Mouse (Mus musculus): ENCODE measurements at regions not wholly inside any gene's neighbourhood (a gene's known extent, or its start where the extent isn't known, plus 50 kb on each side); places are given as distances from the start of the nearest gene placed in this dataset.
A peak's percentile ranks its signal among the peaks of the same experiment; 100 is the strongest.
"Not testable (repeated sequence)": the region's sequence is repeated elsewhere in the genome, so short reads cannot be mapped to it uniquely, and the experiment has no call there.

DNA sequence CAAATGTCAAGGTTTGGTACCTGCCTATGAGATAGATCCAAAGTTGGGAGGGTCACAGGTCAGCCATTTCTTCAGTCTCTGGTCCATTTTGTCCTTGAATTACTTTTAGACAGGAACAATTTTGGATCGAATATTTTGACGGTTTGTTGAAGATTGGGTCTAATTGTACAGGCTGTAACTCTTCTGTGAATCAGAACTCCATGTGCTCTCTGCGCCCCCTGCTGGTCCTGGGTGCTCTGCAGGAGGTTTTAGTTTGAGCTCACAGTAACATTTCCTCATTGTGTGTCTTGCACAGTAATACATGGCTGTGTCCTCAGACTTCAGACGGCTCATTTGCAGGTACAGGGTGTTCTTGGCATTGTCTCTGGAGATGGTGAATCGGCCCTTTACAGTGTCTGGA is 158.1 kb downstream of the Adam6a start:
- DNase-seq (ENCODE audit: low read depth, low spot score): not testable (repeated sequence)

DNA sequence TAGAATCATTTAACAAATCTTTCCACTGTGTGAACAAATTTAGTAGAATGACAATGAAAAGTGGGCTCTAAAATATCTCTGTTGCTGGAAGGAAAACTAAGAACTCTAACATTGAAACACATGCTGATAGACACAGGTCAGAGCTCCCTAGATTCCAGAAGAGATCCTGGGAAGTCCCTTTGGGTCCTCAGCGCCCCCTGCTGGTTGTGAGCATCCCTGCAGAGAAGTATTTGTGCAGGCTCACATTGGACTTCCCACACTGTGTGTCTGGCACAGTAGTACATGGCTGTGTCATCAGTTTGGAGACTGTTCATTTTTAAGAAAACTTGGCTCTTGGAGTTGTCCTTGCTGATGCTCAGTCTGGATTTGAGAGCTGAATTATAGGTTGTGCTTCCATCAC is 172.7 kb downstream of the Adam6a start:
- peak; percentile 51 for DNase-seq (ENCODE audit: low read depth, low spot score)

GRCm38 (mm10) chr12:113735847-113736246 is 192.1 kb downstream of the Adam6a start:
- no peak for DNase-seq (ENCODE audit: low read depth, low spot score)

- DNase-seq (ENCODE audit: low read depth, low spot score): no peak
Observed at GRCm38 (mm10) chr12:113746277-113746676, 202.6 kb downstream of the Adam6a start.

DNA sequence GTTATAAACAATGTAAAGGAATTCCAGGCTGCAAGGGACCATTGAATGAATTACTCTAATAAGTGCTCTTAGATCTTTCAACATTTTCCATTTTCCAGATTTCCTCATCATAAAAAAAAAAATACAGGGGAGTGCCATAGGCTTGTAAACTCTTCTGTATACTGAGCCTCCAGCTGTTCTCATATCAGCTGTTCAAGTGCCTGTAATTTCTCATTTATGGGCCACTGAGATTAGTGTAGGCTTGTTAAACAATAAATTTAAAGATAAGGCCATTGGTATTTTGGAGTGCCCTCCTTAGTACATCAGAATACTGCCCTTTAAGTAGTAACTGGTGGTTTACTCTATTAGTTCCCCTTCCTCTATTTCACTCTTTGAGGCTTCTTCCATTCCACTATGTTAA is 204.3 kb downstream of the Adam6a start:
- DNase-seq (ENCODE audit: low read depth, low spot score): no peak

DNA sequence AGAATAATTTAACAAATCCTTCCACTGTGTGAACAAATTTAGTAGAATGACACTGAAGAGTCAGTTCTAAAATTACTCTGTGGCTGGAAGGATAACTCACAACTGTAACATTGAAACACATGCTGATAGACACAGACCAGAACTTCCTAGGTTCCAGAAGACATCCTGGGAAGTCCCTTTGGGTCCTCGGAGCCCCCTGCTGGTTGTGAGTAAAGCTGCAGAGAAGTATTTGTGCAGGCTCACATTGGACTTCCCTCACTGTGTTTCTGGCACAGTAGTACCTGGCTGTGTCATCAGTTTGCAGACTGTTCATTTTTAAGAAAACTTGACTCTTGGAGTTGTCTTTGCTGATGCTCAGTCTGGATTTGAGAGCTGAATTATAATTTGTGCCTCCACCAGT is 225.9 kb downstream of the Adam6a start:
- DNase-seq (ENCODE audit: low read depth, low spot score): no peak

DNA sequence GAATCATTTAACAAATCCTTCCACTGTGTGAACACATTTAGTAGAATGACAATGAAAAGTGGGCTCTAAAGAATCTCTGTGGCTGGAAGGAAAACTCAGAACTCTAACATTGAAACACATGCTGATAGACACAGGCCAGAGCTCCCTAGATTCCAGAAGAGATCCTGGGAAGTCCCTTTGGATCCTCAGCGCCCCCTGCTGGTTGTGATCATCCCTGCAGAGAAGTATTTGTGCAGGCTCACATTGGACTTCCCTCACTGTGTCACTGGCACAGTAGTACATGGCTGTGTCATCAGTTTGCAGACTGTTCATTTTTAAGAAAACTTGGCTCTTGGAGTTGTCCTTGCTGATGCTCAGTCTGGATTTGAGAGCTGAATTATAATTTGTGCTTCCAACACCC is 252.2 kb downstream of the Adam6a start:
- peak; percentile 28 for DNase-seq (ENCODE audit: low read depth, low spot score)

DNA sequence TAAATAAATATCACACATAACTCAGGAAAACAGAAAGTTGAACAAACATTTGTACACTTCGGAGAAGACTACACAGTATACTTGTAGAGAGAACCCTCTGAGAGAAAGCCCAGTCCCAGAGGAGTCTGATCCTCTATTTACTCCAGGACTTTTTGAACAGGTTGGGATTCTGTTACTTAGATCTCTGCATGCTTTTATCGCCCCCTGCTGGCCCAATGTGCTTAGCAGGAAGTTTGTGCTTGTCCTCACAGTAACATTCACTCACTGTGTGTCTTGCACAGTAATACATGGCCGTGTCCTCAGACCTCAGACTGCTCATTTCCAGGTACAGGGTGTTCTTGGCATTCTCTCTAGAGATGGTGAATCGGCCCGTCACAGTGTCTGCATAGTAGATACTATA is 282.7 kb downstream of the Adam6a start:
- DNase-seq (ENCODE audit: low read depth, low spot score): peak; percentile 12

DNA sequence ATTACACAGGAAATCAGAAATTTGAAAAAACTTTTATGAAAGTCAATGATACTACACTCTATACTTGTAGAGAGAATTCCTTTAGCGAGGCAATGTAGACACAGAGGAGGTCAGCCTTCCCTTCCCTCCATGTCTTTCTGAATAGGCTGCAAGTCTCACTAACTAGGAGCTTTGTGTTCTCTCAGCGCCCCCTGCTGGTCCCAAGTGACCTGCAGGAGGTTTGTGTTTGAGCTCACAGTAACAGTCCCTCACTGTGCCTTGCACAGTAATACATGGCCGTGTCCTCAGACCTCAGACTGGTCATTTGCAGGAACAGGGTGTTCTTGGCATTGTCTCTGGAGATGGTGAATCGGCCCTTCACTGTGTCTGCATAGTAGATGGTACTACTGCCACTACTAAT is 315.2 kb downstream of the Adam6a start:
- DNase-seq (ENCODE audit: low read depth, low spot score): peak; percentile 10

- DNase-seq (ENCODE audit: low read depth, low spot score): peak; percentile 15
Observed at GRCm38 (mm10) chr12:113878826-113879225, 335.1 kb downstream of the Adam6a start.

GRCm38 (mm10) chr12:113896152-113896551 is 352.4 kb downstream of the Adam6a start:
- no peak for DNase-seq (ENCODE audit: low read depth, low spot score)

DNA sequence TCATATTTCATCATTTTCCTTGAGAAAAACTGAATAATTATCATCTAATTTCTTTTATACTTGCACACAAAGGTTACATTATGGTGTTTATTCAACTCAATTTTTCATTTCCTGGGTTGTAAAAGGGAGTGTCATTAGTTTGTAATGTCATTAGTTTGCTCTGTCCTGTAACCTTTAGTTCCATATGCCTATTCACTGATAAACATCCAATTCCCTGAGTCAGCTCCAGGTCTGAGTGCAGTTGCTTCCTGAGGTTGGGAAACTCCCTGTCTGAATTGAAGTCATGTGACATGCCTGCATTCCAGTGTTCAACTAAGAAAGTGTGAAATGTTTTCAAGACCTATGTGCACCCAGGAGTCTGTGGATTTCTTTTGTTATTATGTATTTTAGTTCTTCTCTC is 362.8 kb downstream of the Adam6a start:
- DNase-seq (ENCODE audit: low read depth, low spot score): no peak

DNA sequence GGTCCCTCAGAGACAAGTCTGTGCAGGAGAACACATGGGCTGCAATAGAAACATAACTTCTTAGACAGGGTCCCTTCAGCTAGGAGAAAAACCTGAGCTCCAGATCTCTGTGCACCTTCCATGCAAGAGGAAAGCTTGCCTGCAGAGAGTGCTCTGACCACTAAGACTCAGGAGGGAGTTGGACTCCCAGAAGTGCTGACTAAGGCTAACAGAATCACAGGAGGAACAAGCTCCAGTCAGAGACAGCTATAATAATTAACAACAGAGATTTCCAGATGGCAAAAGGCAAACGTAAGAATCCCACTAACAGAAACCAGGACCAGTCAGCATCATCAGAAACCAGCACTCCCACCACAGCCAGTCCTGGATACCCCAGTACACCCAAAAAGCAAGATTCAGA is 364.0 kb downstream of the Adam6a start:
- DNase-seq (ENCODE audit: low read depth, low spot score): no peak

- DNase-seq (ENCODE audit: low read depth, low spot score): no peak
Observed at GRCm38 (mm10) chr12:113911770-113912169, 368.1 kb downstream of the Adam6a start.

GRCm38 (mm10) chr12:113940721-113941120 is 397.0 kb downstream of the Adam6a start:
- no peak for DNase-seq (ENCODE audit: low read depth, low spot score)

GRCm38 (mm10) chr12:113943661-113944327 is 400.1 kb downstream of the Adam6a start:
- not testable (repeated sequence) for DNase-seq (ENCODE audit: low read depth, low spot score)

DNA sequence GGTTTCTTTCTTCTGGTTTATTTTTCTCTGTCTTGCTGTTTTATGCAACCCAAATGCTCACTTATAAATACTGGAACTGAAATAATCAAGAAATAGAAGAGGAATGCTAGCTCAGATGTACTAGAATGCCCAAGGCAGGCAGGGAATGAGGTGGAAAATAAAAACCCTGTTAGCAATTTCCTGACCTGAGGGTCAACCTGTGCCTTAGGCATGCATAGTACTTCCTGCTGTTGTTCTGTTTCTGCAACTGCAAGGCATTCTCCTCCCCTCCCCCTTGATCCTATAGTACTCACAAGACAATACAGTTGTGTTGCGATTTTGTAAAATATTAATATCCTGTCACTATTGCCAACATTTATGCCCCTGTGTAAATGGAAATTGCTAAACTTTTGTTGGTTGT is 402.1 kb downstream of the Adam6a start:
- DNase-seq (ENCODE audit: low read depth, low spot score): not testable (repeated sequence)

- peak; percentile 7 for DNase-seq (ENCODE audit: low read depth, low spot score)
Observed at GRCm38 (mm10) chr12:113948017-113948416, 404.3 kb downstream of the Adam6a start.

DNA sequence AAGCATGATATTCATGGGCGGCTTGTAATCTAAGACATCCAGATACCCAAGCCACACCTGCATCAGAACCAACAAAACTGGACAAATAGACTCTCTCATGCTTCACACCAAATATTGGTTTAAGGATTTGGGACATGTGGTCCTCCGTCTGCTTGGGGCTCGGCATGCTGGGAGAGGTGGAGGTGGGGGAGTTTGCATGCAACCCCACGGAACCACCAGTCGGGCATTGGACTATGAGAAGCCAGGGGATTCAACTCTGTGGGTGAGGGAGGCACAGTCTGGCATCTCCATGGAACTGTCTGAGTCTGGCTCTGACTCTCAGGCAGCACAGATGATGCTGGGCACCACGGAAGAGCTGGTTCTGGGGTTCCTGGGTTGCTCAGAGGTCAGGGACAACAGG is 430.6 kb downstream of the Adam6a start:
- no peak for DNase-seq (ENCODE audit: low read depth, low spot score)

GRCm38 (mm10) chr12:113981613-113982012 is 437.9 kb downstream of the Adam6a start:
- peak; percentile 6 for DNase-seq (ENCODE audit: low read depth, low spot score)

GRCm38 (mm10) chr12:113987233-113987990 is 443.7 kb downstream of the Adam6a start:
- DNase-seq (ENCODE audit: low read depth, low spot score): no peak

DNA sequence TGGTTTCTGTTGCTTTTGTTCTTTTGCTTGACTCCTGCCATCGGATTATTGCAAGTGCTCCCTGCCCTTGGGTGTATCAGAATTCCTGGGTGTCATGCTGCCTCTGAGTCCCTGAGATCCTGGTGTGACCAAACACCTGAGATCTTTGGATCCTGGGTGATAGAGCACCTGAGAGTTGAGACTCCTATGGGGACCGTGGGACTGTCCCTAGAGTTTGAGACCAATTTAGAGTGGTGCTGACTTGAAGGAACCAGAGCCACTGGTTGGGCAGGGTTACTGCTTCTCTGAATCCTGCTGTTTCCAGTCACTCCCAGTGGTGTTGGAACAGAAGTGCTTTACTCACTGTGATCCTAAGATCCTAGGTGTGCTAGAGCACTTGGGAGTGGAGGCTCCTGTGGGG is 448.7 kb downstream of the Adam6a start:
- DNase-seq (ENCODE audit: low read depth, low spot score): no peak

- not testable (repeated sequence) for DNase-seq (ENCODE audit: low read depth, low spot score)
Observed at GRCm38 (mm10) chr12:113994284-113994683, 450.6 kb downstream of the Adam6a start.

Data from mesoderm, embryonic 11.5 days (tissue).